Mouse (Mus musculus) inflammation-experienced regulatory T-cells, adult 6 months (primary cell): ENCODE measurements around the gene Hpcal1. TPM values are rescaled to one million over a fixed set of nuclear protein-coding genes. Genes with fewer than 3 reads are reported as not detected.

Experiments
- ATAC-seq: one replicate; pipeline ENCODE4 v1.8.0; 2017
- polyA plus RNA-seq, 3 experiments: library from polyadenylated mRNA; unstranded; fragments of 100-300 nt; shearing (Covaris generic); gene quantifications; one replicate each; pipeline ENCODE4 v1.2.1; 2017

Gene Hpcal1
- polyA plus RNA-seq, 3 experiments from 2014 or later, result 55.6 to 103 (median 69.5) TPM

DNA sequence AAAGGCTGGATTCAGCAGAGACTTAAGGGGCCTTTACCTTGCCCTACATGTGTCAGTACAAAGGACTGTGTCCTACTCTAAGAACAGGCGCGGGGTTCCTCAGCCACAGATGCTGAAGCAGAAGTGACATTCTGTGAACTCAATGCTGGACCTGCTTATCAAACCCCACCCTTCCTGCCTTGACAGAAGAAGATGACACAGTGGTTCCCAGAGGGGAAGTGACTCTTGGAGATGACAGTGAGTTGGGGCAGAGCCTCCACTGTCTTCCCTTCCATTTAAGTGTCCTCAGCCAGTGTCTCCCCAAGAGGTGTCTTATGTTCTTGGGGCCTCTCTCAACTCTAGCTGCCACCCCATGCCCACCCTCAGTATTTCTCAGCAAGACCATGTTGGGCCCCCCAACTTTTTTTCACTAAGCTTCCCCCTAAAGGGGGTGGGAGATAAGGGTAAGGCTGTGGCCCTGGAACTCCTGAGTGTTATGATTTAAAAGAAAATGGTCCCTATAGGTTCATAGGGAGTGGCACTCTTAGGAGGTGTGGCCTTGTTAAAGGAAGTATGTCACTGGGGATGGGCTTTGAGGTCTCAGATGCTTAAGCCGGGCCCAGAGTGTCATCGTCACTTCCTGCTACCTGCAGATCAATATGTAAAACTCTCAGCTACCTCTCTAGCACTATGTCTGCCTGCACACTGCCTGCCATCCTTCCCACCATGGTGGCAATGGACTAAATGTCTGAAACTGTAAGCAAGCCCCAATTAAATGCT lies 25.2 kb downstream of the Hpcal1 start:
- peak; percentile 71 for ATAC-seq

DNA sequence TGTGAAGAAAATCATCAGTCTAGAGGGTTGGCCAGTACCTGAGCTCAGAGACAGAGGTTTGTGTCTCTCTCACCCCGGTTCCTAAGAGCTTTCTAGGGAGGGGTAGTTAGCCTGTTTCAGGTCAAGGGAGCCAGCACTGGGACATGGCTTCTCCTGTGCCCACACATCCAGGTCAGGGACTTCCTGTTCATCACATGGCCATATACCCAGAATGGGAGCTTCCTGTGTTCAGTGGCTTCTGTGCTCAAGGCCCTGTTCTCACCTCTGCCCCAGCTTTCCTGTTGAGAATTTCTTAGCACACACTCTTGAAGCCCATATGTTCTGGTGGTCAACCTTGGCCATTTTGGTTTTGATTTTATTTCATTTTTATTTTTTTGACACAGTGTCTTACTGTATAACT lies 26.6 kb downstream of the Hpcal1 start:
- peak; percentile 72 for ATAC-seq

DNA sequence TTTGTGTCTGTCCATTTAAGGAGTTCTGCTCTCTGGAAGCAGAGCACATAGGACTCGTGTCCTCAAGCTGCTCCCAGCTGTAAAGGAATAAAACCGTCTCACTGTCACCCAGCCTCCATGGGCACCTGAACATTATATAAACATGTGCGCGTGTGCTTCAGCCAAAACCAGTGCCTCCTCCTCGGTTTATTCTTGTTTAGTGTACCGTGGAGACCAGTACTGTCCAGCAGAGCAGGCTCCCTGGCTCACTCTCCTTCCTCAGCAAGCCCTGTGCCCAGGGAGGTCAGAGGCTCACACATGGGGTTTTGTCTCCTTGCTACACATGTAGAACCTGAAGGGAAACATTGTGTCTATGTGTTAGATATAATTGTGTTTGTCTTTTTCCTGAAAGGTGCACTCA lies 27.5 kb downstream of the Hpcal1 start:
- no peak for ATAC-seq

DNA sequence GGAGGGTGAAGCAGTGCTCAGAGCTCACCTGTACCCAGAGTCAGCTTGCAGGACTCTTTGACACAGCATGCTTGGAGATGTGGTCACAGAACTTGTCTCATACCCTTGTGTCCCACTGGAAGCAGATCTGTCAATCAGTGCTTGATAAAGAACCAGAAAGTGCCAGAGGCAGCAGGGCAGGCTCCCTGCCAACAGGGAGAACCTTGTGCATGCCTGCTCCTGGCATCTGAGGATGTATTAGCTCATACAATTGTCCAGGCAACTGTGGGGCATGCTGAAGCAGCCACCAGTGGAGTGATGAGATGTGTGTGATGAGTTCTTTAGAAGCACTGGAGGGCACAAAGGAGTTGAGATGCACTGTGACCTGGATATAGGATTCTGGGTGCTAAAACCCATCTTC lies 30.4 kb downstream of the Hpcal1 start:
- ATAC-seq, result no peak

DNA sequence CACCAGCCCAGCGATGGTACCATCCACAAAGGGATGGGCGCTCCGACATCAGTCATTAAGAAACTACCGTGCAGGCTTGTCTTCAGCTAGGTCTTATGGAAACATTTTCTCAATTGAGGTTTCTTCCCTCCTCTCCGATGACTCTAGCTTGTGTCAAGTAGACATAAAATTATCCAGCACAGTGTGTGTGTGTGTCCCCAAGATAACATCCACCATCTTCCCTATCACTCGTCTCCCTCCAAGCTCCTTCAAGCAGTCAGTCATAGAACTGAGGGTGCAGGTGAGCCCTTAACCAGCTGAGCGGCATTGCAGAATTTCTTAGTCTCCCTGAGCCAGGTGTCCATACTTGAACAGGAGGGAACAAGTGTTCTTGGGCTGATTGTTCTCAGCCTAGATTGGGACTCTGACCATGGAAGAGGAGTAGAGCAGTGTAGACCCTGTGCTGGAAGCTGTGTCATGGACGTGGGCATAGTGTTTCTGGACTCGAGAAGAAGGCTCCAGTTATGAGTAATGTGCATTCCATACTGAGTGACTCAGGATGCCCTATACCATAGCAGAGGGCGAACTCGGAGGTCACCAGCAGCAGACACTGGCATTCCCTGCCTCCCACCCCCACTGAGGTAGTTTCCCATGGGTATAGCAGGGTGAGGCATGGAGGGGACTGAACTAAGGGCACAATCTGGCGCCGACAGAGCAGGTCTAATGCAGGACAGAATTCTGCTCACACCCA lies 32.0 kb downstream of the Hpcal1 start:
- no peak for ATAC-seq

DNA sequence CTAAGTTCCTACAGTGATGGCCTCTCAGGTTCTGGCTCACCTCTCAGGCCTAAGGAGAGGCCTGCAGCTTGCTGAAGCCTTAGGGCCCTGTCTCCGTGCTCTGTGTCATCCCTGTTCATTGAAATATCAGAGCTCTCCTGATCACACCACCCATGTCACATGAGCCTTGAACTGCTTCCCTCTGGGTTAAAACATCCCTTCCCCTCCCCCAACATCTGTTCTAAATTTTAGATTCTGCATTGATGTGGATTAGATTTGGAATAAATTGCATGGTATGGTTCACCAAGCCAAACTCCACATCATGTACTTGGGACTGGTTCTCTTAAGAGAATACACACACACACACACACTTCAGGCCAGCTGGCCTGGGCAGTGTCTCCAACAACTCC lies 32.5 kb downstream of the Hpcal1 start:
- ATAC-seq, result no peak

DNA sequence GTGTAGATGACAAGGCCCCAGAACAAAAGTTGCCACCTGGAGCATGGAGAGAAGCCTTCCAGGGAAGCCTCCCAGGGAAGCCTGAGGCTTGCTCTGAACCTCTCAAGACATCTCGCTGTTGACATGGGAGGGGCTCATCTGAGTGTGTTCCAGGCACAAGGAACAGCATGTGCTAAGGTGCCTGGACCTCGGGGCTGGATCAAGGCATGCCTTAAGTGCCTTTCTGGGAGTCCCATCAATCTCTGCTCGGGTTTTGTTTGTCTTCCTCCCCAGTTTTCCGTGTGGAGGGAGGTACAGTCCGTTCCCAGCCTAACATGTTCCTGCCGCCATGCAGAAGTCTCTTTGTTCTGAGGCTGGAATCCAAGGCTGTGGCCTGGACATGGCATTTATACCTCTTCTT lies 33.3 kb downstream of the Hpcal1 start:
- no peak for ATAC-seq

DNA sequence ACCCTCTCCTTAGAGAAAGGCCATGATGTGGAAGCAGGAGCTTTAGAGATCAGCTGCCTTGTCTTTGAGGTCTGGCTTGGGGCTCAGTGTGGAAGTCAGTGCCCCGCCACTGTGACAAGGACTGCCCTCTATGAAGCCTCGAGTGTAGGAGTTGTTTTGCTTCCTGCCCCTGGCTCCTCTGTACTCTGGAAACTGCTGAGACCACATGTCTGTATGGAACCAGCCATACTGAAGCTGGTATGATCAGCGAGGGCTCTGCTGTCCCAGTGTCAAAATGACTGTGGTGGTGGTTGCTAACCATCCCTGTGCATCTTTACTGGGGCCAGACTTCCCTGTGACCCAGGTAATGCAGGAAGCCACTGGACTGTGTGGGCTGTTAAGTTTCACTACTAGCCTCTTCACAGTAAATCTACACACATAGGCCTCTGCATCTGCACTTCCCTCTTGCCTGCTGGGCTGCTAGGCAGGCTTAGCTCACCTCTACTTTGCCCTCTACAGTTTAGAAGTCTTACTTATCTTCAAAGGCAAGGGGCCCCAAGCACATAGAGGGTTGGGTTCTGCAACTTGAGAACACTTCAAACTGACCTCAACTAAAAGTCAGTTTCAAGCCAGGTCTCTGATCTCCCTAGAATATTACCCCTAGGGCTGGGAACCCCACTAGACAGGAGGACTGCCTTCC lies 33.9 kb downstream of the Hpcal1 start:
- ATAC-seq, result peak; percentile 69

DNA sequence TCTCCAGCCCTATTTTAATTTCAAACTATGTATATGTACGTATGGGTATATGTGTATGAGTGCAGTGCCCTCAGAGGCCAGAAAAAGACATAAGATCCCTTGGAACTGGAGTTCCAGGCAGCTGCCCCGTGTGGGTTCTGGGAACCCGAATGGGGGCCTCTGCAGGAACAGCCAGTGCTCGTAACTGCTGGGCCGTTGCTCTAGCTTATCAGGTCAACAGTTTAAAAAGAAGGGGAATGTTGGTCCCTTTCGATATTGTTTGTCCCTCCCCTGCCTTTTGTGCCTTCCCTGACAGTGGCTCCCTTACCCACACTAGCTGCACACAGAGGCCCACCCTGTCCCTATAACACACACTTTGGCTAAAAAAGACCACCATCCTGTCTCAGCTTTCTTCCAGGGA lies 34.9 kb downstream of the Hpcal1 start:
- ATAC-seq, result no peak

DNA sequence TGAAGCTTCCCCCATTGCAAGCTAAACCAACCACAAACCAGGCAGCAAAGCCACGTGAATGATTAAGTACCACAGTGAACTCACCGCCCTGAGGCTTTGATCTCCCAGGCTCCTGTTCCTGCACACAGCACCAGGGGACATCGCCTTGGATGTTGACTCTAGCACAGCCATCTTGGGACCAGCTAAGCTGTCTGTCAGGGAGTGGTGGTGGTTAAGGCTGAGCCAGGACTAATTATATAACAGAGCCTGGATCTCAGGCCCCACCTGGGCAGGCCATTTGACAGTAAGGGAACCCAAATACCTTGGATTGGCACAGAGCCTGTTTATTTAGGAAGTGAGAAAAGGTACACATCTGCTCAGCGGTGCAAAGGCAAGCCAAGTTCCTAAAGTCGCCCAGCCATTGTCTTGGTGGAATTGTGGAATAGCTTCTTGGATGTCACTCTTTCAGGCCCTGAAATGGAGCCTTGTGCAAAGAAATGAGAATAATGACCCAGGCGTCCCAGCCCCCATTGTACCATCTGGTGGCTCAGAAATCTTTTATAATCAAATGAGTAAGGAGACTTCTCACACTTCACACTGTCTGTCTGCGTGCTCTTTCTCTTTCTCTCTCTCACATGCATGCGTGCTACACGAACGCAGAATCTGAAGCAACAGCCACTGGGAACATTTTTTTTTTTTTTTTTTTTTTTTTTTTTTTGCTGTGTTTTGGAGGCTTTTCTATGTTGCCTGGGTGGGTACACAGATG lies 36.1 kb downstream of the Hpcal1 start:
- ATAC-seq, result peak; percentile 51

DNA sequence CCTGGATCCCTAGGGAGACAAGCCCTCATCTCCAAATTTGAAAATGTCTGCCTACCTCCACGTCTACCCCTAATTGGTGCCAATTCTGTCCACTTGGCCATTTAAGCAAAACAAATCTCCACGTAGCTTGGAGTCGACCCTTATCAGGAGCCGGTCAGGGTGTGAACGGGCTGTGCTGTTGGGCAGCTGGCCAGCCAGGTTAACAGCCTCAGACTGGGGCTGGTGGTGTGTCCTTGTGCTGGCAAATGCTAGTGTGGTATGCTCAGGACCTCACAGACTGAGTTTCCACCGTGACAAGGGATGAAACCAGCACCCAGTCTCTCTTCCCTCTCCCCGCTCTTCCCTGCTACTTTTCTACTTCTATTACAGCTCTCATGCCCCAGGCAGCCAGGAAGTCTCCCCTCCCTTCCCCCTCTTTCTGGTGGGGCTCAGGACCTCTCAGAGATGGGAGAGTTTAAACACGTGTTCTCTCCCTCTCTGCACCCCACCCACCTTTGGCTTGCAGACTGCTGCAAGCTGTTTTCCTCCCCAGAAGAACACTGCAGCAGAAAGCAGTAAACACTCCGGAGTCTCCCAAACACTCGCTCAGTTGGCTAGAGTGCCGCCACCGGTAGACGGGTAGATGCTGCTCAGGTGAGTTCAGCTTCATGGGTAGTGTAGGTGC lies 37.2 kb downstream of the Hpcal1 start:
- ATAC-seq, result no peak

DNA sequence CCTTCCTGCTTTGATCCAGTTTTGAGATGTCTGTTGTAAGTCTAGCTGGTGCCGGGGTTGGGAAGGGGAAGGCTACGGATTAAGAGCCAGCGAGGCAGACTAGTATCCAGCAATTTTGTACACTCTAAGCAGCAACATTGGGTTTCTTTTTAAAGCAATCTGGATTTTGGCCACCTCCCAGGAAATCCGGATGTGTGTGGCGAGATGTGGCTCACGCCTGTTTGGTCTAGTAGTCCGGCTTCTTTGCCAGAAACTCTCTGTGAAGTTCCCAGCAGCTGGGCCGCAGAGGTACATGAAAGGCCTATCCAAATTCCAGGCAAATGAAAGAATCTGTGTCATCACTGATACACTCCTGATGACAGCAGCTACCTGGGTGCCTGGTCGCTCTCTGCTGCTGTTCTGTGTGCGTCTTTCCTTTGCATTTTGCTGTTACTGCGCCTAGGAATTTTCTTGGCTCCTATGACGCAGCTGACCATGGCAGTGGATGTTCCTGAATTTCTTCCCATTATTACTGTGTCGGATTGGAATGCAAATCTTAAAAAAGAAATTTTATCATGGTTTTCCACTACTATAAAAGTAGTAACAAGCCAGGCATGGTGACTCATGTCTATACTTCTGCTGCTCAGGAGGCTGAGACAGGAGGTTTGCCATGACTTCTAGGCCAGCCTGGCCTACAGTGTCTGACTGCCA lies 38.7 kb downstream of the Hpcal1 start:
- ATAC-seq, result no peak

DNA sequence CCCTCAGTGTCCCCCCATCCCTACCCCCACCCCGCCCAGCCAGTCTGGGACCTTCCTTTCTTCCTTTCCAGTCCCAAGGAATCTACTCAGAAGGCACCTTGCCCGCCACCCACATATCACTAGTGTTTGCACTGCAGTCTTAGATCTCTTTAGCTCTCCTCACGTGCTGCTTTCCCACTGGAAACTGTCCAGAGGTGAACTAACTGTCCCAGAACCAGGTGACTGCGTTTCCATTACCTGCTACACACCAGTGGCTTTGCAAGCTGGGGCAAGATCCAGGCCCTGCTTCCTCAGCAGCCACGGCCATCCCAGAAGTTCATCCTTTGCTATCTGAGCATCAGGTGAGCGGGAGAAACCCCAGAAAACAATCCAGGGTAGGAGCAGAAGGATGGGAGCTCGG lies 41.4 kb downstream of the Hpcal1 start:
- ATAC-seq, result no peak

DNA sequence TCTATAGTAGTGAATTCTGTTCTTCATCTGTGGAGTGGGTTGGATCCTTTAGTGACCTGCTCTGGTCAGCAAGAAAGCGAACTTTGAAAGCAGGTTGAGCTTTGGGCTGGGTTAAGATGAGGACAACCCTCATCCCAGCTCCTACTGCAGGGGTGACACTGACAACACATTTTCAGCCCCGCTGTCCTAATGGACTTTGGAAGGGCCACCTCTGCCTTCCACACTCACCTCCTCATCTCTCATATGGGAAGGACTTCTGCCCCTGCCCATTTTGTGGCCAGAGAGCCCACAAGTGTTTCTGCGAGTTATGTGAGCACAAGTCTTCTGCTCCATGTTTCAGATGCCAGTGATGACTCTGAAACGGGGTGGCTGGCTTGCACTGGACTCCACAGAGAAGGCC lies 41.9 kb downstream of the Hpcal1 start:
- no peak for ATAC-seq

DNA sequence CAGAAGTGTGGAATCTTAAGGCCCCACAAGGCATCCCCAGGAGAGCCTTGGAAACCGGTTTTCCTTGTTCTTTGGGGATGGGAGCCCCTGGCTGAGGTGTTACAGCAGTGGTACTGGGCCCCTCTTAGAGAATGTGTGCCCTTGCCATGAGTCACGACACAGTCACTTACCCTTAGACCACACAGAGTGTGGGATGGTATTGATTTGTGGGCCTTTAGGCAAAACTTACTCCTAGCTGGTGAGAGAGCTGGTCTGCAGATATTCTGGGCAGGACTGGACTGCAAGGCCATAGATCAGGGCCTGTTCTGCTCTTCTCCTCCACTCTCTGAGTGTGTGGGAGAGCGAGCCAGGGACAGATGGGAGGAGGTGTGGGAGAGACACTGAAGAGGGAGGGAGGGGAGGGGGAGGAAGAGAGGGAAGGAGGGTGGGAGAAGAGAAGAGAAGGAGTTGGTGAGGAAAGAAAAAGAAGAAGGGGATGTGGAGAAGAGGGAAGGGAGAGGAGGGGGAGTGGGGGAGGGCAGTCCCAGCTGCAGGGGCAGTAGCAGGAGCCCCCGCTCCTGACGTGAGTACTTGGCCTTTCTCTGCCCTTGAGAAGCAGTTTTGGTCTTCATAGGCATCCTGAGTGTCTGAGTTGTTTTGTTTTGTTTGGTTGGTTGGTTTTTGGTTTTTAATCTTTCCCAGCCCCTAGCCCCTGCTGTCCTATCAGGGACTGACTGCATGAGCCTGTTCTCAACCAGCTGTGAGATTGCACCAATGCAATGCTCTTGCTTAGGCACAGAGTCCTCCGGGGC lies 42.7 kb downstream of the Hpcal1 start:
- ATAC-seq, result no peak

DNA sequence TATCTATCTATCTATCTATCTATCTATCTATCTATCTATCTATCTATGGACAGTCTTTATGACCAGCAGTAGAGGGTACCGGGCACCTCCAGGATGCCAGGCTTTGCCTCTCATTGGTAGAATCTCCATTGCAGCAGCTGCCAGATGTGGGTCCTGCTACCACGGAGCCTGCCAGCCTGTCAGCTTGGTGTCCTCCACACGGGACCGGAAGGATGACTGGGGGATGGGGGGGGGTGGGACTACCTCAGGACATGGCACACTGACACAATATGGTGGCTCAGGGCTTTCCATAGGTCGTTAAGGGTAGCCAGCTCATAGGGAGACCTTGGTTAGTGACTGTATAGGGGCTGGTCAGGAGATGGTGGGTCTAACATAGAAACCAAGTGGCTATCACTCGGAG lies 45.7 kb downstream of the Hpcal1 start:
- ATAC-seq, result peak; percentile 47

DNA sequence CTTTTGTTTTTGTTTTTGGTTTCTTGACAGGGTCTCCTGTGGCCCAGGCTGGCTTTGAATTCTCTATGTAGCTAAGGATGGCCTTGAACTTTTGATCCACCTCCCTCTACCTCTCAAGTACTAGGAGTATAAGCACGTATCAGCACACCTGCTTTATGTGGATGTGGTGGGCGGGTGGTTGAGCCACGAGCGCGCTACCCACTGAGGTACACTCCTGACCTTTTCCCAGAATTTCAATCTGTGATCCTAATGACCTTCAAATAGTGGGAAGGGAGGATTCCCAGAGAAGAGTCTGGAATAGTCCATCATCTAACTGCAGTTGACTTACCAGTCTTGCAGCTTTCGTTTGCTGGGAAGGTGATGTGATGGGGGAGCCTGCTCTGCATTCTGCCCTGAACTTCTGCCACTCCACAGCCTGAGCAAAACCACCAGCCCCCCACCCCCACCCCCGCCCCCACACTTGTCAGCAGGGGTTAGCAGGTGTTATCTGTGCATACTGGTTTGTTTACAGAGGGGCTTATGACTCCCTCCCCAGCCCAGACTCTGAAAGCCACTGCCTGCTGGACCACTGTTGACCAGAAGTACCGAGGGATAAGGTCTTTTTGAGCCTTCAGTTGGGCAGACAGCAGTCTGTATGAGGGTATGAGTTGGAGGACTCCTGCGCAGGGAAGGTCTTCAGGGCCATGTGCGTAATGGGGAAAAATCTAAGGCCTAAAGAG lies 46.4 kb downstream of the Hpcal1 start:
- ATAC-seq, result no peak

DNA sequence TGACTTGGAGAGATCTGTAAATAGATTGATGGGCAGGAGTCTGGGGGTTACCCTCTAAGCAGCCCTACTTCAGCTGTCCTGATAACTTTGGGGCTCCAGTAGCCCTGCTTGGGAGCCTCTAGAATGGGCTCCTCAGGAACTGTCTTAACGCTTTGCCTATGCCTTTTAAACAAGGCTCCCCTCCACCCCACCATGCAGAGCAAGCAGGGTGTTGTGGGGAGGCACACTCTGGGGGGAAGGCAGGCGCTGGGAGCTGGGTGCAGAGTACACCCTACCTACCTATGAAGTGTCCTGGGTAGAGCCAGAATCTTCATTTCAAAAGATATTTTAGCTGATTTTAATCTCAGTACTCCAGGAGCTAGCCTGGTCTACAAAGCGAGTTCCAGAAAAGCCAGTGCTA lies 47.2 kb downstream of the Hpcal1 start:
- no peak for ATAC-seq

DNA sequence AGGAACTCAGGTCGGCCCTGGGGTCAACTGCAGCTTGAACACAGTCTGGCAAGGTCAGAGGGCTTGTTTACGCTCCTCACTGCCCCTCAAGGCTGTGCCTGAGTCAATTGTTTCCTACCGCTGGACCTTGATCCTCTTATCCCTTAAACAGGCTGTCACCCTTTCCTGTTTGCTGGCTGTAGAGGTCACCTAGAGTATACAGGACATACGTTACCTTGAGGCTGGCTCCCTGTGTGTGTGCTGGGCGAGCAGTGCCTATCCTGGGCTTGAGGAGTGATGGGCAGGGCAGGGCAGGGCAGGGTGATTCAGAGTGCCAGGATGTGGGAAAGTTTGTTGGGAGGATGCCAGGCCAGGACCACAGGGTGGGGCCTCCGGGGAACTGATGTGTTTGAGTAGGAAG lies 47.8 kb downstream of the Hpcal1 start:
- ATAC-seq, result no peak

DNA sequence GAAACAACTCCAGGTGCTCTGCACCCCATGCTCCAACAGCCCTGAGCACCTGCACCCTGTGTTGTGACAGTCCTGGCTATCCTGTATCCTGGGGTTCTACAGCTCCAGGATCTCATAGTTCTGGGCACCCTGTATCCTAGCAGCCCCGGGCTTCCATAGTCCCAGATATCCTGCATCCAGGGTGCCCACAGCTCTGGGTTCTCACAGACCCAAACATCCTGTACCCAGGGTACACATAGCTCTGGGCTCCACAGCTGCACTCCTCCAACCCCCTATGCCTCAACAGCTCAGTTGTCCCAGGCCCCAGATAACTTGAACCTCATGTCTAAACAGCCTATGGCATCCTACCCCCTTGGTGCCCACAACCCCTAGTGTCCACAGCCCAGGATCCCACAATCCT lies 49.6 kb downstream of the Hpcal1 start:
- ATAC-seq, result no peak
